Mouse (Mus musculus) thymus, postnatal 36 days (tissue): ENCODE data around the gene Camkmt.

Source experiments
- DNase-seq, 2 experiments: peaks; one replicate each; pipeline ENCODE4 v3.0.0; 2022; ENCODE audit warnings: mixed read lengths in 2 of 2

Gene Camkmt

GRCm38 (mm10) chr17:85309046-85309445 lies 218.7 kb downstream of the Camkmt start:
- DNase-seq, result no peak

- no peak for DNase-seq
These were observed 221.0 kb downstream of the Camkmt start for GRCm38 (mm10) chr17:85311348-85311747.

- DNase-seq, result no peak
These were observed 228.0 kb downstream of the Camkmt start for GRCm38 (mm10) chr17:85318401-85318800.

- no peak for DNase-seq
These were observed 229.5 kb downstream of the Camkmt start for GRCm38 (mm10) chr17:85319779-85320300.

GRCm38 (mm10) chr17:85328901-85329300 lies 238.5 kb downstream of the Camkmt start:
- DNase-seq, result no peak

- no peak for DNase-seq
These were observed 245.1 kb downstream of the Camkmt start for GRCm38 (mm10) chr17:85335464-85335863.

- DNase-seq, result no peak
These were observed 247.3 kb downstream of the Camkmt start for GRCm38 (mm10) chr17:85337666-85338065.

GRCm38 (mm10) chr17:85341134-85341700 lies 250.9 kb downstream of the Camkmt start:
- no peak for DNase-seq

- DNase-seq, result no peak
These were observed 252.1 kb downstream of the Camkmt start for GRCm38 (mm10) chr17:85342471-85342870.

GRCm38 (mm10) chr17:85343435-85343834 lies 253.1 kb downstream of the Camkmt start:
- DNase-seq, result no peak

GRCm38 (mm10) chr17:85346701-85347100 lies 256.3 kb downstream of the Camkmt start:
- no peak for DNase-seq

GRCm38 (mm10) chr17:85349331-85349935 lies 259.1 kb downstream of the Camkmt start:
- DNase-seq, result no peak

- DNase-seq, result no peak
These were observed 260.9 kb downstream of the Camkmt start for GRCm38 (mm10) chr17:85351301-85351700.

- DNase-seq, result no peak
These were observed 262.4 kb downstream of the Camkmt start for GRCm38 (mm10) chr17:85352731-85353130.

GRCm38 (mm10) chr17:85353191-85353590 lies 262.8 kb downstream of the Camkmt start:
- no peak for DNase-seq

- no peak for DNase-seq
These were observed 263.3 kb downstream of the Camkmt start for GRCm38 (mm10) chr17:85353636-85354035.

GRCm38 (mm10) chr17:85355356-85355755 lies 265.0 kb downstream of the Camkmt start:
- DNase-seq, result no peak

- no peak for DNase-seq
These were observed 270.7 kb downstream of the Camkmt start for GRCm38 (mm10) chr17:85361006-85361405.

GRCm38 (mm10) chr17:85367319-85367718 lies 277.0 kb downstream of the Camkmt start:
- no peak for DNase-seq

GRCm38 (mm10) chr17:85368776-85369175 lies 278.4 kb downstream of the Camkmt start:
- DNase-seq, result no peak

GRCm38 (mm10) chr17:85372076-85372475 lies 281.7 kb downstream of the Camkmt start:
- DNase-seq, result no peak

- DNase-seq, result no peak
These were observed 282.2 kb downstream of the Camkmt start for GRCm38 (mm10) chr17:85372523-85372922.

GRCm38 (mm10) chr17:85374100-85374833 lies 283.9 kb downstream of the Camkmt start:
- no peak for DNase-seq

GRCm38 (mm10) chr17:85374834-85375176 lies 284.5 kb downstream of the Camkmt start:
- no peak for DNase-seq
